Mouse (Mus musculus) olfactory bulb, adult 2 months (tissue): Measurements from ENCODE around the gene Exoc2.

Source experiments
- CTCF ChIP-seq: fragments of 200-500 bp; IDR thresholded peaks from 2 replicates; pipeline ENCODE4 v1.5.1; 2012; ENCODE audit warnings: low read depth, mild to moderate bottlenecking, low read length, moderate library complexity; ENCODE audit not compliant: insufficient read depth
- POLR2A ChIP-seq: fragments of 200-500 bp; IDR thresholded peaks from 2 replicates; pipeline ENCODE4 v1.6.1; 2012; ENCODE audit warnings: mild to moderate bottlenecking, low read depth, low read length, moderate library complexity; ENCODE audit not compliant: insufficient read depth

GRCm38 (mm10) chr13:30848001-30848400, 125.9 kb downstream of the Exoc2 start:
- no peak for TF ChIP-seq CTCF
- no peak for TF ChIP-seq POLR2A
